Mouse (Mus musculus): ENCODE measurements around the gene Fam131b.

Fam131b gene

GRCm38 (mm10) chr6:42355794-42356600 lies 31.6 kb upstream of the Fam131b start:
- DNase-seq (ENCODE audit: low spot score): no peak

GRCm38 (mm10) chr6:42355366-42355765 lies 30.9 kb upstream of the Fam131b start:
- DNase-seq (ENCODE audit: low spot score): no peak

GRCm38 (mm10) chr6:42354076-42355019 lies 29.9 kb upstream of the Fam131b start:
- DNase-seq (ENCODE audit: low spot score): peak; percentile 33

- DNase-seq (ENCODE audit: low spot score): no peak
Observed at GRCm38 (mm10) chr6:42353180-42353579, 28.7 kb upstream of the Fam131b start.

- DNase-seq (ENCODE audit: low spot score): no peak
Observed at GRCm38 (mm10) chr6:42352486-42352846, 28.0 kb upstream of the Fam131b start.

- DNase-seq (ENCODE audit: low spot score): no peak
Observed at GRCm38 (mm10) chr6:42351776-42352485, 27.5 kb upstream of the Fam131b start.

- no peak for DNase-seq (ENCODE audit: low spot score)
Observed at GRCm38 (mm10) chr6:42350968-42351775, 26.7 kb upstream of the Fam131b start.

- DNase-seq (ENCODE audit: low spot score): peak; percentile 69
Observed at GRCm38 (mm10) chr6:42350021-42350967, 25.9 kb upstream of the Fam131b start.

- DNase-seq (ENCODE audit: low spot score): peak; percentile 86
Observed at GRCm38 (mm10) chr6:42349426-42350020, 25.1 kb upstream of the Fam131b start, which contains the start of gene Zyx. Gene Zyx (plus strand): TSS chr6:42349630.

GRCm38 (mm10) chr6:42349006-42349425 lies 24.6 kb upstream of the Fam131b start:
- DNase-seq (ENCODE audit: low spot score): peak; percentile 83

- no peak for DNase-seq (ENCODE audit: low spot score)
Observed at GRCm38 (mm10) chr6:42348281-42349005, 24.0 kb upstream of the Fam131b start.

GRCm38 (mm10) chr6:42344255-42344654 lies 19.8 kb upstream of the Fam131b start:
- DNase-seq (ENCODE audit: low spot score): no peak

GRCm38 (mm10) chr6:42343361-42344120 lies 19.1 kb upstream of the Fam131b start:
- DNase-seq (ENCODE audit: low spot score): peak; percentile 44

- no peak for DNase-seq (ENCODE audit: low spot score)
Observed at GRCm38 (mm10) chr6:42342171-42342570, 17.7 kb upstream of the Fam131b start.

- no peak for DNase-seq (ENCODE audit: low spot score)
Observed at GRCm38 (mm10) chr6:42339981-42340380, 15.5 kb upstream of the Fam131b start.

GRCm38 (mm10) chr6:42339189-42339588 lies 14.7 kb upstream of the Fam131b start:
- no peak for DNase-seq (ENCODE audit: low spot score)

GRCm38 (mm10) chr6:42330946-42331345 lies 6.5 kb upstream of the Fam131b start:
- no peak for DNase-seq (ENCODE audit: low spot score)

- no peak for DNase-seq (ENCODE audit: low spot score)
Observed at GRCm38 (mm10) chr6:42330216-42330615, 5.8 kb upstream of the Fam131b start.
